Mouse (Mus musculus) granulocyte monocyte progenitor cell, adult 5-6 weeks (primary cell): Measurements from ENCODE around the gene Zic4. TPM values are rescaled to one million over a fixed set of nuclear protein-coding genes. Genes with fewer than 3 reads are reported as not detected.
A peak's percentile ranks its signal among the peaks of the same experiment; 100 is the strongest.

Experiments
- ATAC-seq: replicated peaks from 2 replicates; pipeline ENCODE4 v1.8.0; 2016; ENCODE audit warnings: mild to moderate bottlenecking, moderate TSS enrichment, inconsistent platforms; ENCODE audit not compliant: poor library complexity, severe bottlenecking
- total RNA-seq, 2 experiments: library from RNA; stranded (forward) in 1 of 2; stranded (reverse) in 1 of 2; fragments of 200-712, 200-1000 nt in 1 of 2; fragments of >200 nt in 1 of 2; fragmentation: Nextera tagmentation in 1 of 2; gene quantifications; 2 replicates each; pipeline ENCODE4 v1.2.3; 2014 to 2017

Zic4 gene
- total RNA-seq, 2 experiments from 2014 or later = not detected

GRCm38 (mm10) chr9:91363011-91363730 lies 958 bp downstream of the Zic4 start:
- no peak for ATAC-seq

- no peak for ATAC-seq
Observed at GRCm38 (mm10) chr9:91363814-91364126, 1.6 kb downstream of the Zic4 start.

GRCm38 (mm10) chr9:91364127-91364970 lies 2.1 kb downstream of the Zic4 start:
- peak; percentile 72 for ATAC-seq

- ATAC-seq = no peak
Observed at GRCm38 (mm10) chr9:91364971-91365501, 2.8 kb downstream of the Zic4 start.

GRCm38 (mm10) chr9:91365664-91366063 lies 3.5 kb downstream of the Zic4 start, which contains the start of gene Zic1:
Gene Zic1 (minus strand): TSS chr9:91365810.
- ATAC-seq = no peak

- no peak for ATAC-seq
Observed at GRCm38 (mm10) chr9:91366226-91366998, 4.2 kb downstream of the Zic4 start.

GRCm38 (mm10) chr9:91366999-91367811 lies 5.0 kb downstream of the Zic4 start:
- no peak for ATAC-seq

GRCm38 (mm10) chr9:91368150-91368549 lies 5.9 kb downstream of the Zic4 start:
- ATAC-seq = no peak

GRCm38 (mm10) chr9:91368946-91369292 lies 6.7 kb downstream of the Zic4 start:
- no peak for ATAC-seq

- no peak for ATAC-seq
Observed at GRCm38 (mm10) chr9:91369293-91369991, 7.2 kb downstream of the Zic4 start.

GRCm38 (mm10) chr9:91370191-91370708 lies 8.0 kb downstream of the Zic4 start:
- ATAC-seq = no peak

GRCm38 (mm10) chr9:91371011-91371410 lies 8.8 kb downstream of the Zic4 start:
- ATAC-seq = no peak

- ATAC-seq = no peak
Observed at GRCm38 (mm10) chr9:91371608-91372007, 9.4 kb downstream of the Zic4 start.

- ATAC-seq = no peak
Observed at GRCm38 (mm10) chr9:91373811-91374575, 11.8 kb downstream of the Zic4 start.

- no peak for ATAC-seq
Observed at GRCm38 (mm10) chr9:91374665-91375064, 12.5 kb downstream of the Zic4 start.

- ATAC-seq = no peak
Observed at GRCm38 (mm10) chr9:91377036-91377872, 15.0 kb downstream of the Zic4 start.

GRCm38 (mm10) chr9:91377873-91378150 lies 15.6 kb downstream of the Zic4 start:
- no peak for ATAC-seq
